Mouse (Mus musculus) embryo, embryonic 9.5 days (tissue): ENCODE results near the gene Olfr1325.
"Not testable (repeated sequence)": the region's sequence is repeated elsewhere in the genome, so short reads cannot be mapped to it uniquely, and the experiment has no call there.

Experiments used
- DNase-seq: peaks from one replicate; pipeline ENCODE4 v3.0.0-alpha.2; 2017; ENCODE audit errors: extremely low spot score

Gene Olfr1325

GRCm38 (mm10) chrX:74592379-74592778 is at the start of gene Olfr1325:
Gene Olfr1325 (plus strand): TSS chrX:74592679.
- no peak for DNase-seq

GRCm38 (mm10) chrX:74574788-74575187 is 17.7 kb upstream of the Olfr1325 start, which contains the start of gene Olfr1326-ps1:
Gene Olfr1326-ps1 (minus strand): TSS chrX:74574888.
- DNase-seq, result no peak

- not testable (repeated sequence) for DNase-seq
These were observed 53.2 kb downstream of the Olfr1325 start, which contains the start of gene Gm5640 for GRCm38 (mm10) chrX:74645466-74646323. Gene Gm5640 (minus strand): TSS chrX:74645635.

- not testable (repeated sequence) for DNase-seq
These were observed 53.9 kb downstream of the Olfr1325 start for GRCm38 (mm10) chrX:74646393-74646792.
